Mouse (Mus musculus) left cerebral cortex, adult 18-20 months (tissue): ENCODE measurements around the gene Grcc10. TPM values are rescaled to one million over a fixed set of nuclear protein-coding genes. Genes with fewer than 3 reads are reported as not detected.

Source experiments
- DNase-seq, 2 experiments: peaks; one replicate each; pipeline ENCODE4 v3.0.0; 2021 to 2022; ENCODE audit warnings: low spot score in 2 of 2, mixed read lengths in 1 of 2
- long read RNA-seq, 2 experiments: library from polyadenylated mRNA; stranded (forward); transcript quantifications; one replicate each; pipeline ENCODE4 v2.0.0; 2021
- total RNA-seq, 2 experiments: library from RNA; stranded (reverse); gene quantifications; 2 replicates each; pipeline ENCODE4 v1.2.3; 2021

Grcc10 gene
- total RNA-seq, result 100 to 1,000 TPM; 321 to 335 TPM
- long read RNA-seq, experiment 1, transcript Grcc10-201 (3 exons, 863 nt), result major isoform, 133 of 146 reads
- long read RNA-seq, experiment 1, partial matches to known transcripts, result 0 of 146 reads
- long read RNA-seq, experiment 1, other reads (novel, unspliced or antisense), result 8 of 146 reads
- long read RNA-seq, experiment 2, transcript Grcc10-201 (3 exons, 863 nt), result major isoform, 146 of 161 reads
- long read RNA-seq, experiment 2, partial matches to known transcripts, result 0 of 161 reads
- long read RNA-seq, experiment 2, other reads (novel, unspliced or antisense), result 11 of 161 reads

DNA sequence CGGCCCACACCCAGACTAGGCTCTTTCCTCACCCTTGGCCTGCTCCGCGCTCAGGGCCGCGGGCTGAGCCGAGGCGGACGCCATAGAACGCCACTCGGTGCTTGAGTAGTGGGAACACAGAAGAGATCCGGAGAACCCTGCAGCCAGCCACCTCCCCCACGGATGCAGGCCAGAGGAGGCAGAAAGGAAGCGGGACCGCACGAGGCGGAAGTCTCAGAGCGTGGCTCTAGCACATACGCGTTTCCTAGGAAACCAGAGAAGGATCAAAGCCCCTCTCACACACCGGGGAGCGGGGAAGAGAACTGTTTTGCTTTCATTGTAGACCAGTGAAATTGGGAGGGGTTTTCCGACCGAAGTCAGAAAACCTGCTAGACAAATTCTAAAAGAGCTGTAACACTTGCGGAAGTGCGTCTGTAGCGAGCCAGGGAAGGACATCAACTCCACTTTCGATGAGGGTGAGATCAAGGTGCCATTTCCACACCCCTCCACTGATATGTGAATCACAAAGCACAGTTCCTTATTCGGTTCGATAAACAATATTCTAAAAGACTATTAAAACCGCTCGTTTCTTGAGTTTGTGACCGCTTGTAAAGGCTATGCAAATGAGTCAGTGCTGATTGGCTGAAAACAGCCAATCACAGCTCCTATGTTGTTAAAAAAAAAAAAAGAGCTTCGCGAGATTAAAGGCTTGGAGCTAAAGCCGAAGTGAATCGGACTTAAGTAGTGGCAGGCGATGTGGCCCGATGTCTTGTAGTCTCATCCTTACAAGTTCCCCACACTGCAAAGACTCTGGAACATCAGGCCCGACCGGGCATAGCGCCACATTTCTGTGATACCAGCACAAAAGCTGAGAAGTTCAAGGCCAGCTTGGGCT is at the start of gene Grcc10:
Gene Grcc10, minus strand, starts transcription at position 487 of the 874 bp plus-strand sequence.
- DNase-seq, result peak; percentile 82 to 88

DNA sequence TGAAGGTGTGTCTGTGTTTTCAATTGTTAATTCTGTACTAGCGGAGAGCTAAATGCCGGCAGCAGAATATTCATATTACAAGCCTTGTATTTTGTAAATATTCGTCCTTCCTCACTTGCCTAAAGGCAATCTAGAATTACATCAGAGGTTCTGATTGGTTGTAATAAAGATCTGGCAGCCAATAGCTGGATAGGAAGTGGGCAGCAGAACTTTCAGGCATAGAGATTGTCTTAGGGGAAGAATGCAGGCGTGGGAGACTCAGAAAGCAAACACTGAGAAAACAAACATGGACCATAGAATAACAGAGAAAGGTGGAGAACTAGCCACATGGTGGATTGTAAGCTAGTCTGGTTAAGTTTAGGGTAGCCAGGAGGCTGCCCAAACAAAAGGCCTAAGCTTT is 48.9 kb upstream of the Grcc10 start:
- no peak for DNase-seq

DNA sequence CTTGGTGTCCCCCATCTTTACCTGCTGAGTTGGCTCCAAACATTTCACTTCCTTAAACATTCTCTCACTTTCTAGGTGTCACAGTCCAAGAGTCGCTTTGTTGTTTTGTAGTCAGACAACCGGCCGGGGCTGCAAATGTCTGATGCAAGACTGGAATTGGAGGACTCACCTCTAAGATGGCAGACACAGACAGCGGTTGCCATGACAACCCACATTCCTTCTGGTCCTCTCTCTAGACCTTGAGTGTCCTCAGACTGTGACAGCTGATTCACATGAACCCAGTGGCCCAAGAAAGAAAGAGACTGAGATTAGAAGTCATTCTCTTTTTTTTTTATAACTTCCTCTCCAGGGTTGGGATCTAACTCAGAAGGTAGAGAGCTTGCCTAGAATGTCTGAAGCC is 48.3 kb upstream of the Grcc10 start:
- no peak for DNase-seq

DNA sequence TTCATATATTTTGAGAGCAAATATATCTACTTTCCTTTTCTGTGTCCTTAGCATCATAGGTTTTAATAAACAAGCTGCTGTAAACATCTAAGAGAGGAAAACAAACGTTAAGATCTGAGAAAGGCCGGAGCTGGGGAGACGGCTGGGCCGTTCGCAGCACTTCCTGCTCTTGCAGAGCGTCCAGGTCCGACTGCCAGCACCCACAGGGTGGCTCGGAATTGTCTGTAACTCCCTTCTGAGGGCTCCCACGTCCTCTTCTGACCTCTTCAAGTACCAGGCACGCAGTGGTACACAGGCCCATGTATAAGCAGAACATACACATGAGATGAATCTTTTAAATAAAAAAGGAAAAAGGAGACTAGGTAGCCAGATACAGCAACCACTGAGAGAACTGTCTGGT is 46.5 kb upstream of the Grcc10 start:
- DNase-seq, result no peak

DNA sequence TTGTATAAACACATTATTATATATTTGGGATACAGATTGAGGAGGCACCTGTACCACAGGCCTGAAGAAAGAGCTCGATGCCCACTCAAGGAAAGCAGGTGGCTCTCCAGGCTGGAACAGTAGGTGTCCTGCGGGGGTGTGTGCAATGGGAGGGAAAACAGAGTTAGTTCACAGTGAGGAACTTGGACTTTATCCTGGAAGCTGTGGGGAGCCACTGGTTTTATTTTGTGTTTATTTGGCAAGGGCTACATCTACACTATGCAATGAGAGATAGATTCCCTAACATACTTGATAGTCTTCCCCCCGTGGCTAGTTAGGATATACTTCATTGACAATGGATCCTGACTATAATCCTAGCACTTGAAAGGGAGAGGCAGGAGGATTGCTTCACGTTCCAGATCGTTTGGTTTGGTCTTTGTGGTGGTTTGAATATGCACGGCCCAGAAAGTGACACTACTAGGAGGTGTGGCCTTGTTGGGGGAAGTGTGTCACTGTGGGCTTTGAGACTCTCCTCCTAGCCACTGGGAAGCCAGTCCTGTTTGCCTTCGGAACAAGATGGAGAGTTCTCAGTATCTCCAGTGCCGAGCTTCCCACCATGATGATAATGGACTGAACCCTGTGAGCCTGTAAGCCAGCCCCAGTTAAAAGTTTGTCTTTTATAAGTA is 45.7 kb upstream of the Grcc10 start:
- DNase-seq, result peak; percentile 38 to 60

DNA sequence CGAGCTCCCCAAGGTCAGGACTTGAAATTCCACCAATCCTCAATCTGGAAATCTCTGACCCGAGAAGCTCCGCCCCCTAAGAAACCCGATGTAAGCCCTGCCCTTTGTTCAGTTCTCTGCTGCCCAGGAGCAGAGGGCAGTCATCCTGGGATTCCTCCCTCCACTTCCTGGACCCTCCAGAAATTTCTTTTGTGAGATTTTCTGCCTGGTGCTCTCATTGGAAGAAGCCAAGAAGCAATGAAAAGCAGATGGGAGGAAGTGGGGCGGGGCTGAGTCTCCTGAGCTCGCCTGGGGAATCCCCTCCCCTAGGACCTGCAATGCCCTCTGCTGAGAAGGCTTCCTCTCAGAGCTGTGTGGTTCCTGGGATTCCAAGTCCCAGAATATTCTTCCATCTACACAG is 41.3 kb upstream of the Grcc10 start:
- no peak for DNase-seq

DNA sequence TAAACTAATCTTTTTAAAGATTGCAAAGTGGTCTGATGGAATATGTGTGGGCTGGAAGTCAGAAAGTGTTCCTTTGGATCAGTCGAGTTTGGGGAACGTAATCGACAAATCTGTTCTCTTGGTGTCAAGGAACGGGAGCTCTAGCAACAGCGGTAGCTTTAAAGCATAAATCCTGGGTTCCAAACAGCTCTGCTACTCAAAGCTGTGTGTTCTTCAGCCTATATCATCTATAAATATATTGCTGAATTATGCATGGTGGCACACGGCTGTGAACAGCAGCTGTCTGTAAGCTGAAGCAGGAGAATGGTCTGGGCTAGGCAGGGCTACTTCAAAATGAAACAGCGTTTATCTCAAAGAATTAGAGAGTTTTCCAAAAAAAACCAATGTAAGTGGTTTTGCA is 39.7 kb upstream of the Grcc10 start:
- no peak for DNase-seq

DNA sequence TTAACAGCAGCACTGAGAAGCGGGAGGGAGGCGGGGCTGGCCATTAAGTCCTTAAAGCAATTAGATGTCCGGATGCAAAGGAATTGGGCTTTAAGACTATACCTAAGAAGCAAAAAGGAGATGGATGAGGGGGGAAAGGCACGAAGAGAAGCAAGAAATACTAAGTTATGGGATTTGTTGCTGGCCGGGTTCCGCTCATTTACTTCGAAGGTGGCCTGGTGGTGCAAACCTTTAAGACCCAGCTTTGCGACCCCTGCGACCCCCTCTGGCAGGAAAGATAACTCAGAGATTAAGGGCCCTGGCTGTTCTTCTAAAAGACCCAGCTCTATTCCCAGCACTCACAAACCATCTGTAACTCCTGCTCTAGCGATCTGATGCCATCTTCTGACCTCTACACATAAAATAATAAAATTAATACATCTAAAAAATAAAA is 38.8 kb upstream of the Grcc10 start:
- no peak for DNase-seq

DNA sequence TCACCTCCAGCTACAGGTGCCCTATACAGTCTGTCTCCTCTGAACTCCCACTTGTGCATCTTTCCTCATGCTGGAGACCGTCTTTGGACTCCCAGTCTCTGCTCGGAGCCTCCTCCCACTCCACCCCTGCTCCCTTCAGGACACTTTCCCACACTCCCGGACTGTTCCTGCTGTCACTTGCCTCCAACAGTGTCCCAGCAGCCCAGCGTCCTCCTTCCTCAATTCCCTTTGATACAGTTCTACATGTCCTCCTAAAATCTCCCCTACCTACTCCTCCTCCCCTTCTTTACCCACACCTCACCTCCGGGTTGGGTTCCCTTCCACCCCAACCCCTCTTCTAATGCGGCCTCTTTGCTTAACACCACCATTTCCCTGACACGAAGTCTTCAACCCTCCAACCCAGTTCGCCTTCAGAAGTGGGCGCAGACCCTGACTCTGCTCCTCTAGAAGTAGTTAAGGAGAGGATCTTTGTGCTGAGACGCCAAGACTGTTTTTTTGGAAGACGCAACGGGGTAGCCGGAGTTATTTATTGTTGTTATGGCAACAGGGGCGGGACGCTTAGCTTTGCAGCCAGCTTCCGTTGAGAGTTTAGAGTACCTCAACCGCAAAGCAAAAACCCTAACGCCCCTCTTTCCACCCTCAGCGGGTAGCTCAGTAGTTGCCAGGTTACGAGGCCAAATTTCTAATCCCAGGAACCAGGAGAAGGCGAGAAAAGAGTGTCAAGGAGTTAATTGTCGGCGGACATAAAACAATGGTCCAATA is 38.2 kb upstream of the Grcc10 start, which contains the start of gene Lrrc23:
Gene Lrrc23, minus strand, starts transcription at position 506 of the 762 bp plus-strand sequence.
- peak in 1 of 2 experiments; percentile 42 for DNase-seq

DNA sequence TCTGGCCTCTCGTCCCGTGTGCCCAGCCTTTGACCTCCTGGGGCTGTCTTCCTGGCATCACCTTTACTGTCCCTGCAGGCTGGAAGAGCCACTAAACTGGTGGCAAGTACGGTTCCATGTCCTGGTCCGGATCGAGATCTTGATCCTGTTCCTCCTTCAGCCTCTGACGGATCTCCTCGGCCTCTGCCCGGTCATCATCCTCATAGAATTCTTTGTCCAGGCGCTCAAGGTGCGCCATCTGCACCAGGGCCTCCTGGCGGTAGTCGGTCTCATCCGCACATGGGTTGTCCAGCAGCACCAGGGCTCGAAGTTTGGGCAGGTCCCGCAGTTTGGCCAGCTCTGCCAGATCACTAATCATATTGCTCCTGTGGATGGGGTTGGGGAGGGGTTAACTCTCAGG is 29.3 kb upstream of the Grcc10 start:
- no peak for DNase-seq

DNA sequence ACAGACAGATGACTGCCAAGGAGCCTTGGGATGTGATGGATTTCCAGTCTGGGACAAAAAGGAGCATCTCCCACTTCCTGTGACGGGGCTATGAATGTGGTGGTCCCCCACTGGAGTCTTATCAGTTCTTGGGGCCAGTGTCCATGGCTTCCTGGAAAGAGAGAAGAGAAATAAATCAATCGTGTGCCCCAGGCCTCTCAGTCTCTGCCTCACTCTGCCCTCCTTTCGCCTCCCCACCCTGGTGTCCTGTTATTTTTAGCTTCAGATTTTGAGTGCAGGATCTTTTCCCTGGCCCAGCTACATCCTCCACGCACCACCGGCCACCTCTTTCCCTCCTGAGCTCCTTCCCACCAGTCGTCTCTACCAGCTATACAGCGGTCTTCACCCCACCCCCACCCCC is 28.8 kb upstream of the Grcc10 start:
- DNase-seq, result no peak

DNA sequence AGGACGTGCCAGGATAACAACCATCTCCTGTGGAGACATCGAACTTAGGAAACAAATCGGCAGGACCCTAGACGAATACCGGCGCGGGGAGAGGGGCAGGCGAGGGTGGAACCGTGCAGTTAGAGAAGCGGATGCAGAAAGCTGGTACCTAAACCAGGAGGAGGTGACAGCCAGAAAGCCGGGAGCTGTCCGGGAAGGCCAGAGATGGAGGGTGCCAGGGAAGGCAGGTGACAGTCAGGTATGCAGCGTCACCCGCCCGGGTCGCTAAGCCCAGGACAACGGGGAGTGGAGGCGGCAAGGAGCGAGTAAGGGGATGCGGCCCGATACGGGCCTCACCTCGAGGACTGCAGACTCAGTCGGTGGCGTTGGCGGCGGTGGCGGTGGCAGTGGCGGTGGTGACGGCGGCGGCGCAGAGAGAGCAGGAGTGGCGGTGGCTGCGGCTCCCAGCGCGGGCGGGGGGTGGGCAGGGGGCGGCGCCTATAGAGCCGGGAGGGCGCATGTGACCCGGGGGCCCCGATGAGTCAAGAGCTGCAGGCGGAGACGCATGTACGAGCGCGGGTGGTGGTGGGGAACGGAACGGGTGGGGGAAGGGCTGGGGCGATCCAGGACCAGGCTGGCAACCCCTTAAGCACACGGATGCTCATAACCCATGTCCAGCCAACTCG is 28.1 kb upstream of the Grcc10 start, which contains the start of gene Eno2:
Gene Eno2, minus strand, starts transcription at position 573 of the 665 bp plus-strand sequence.
- peak; percentile 75 to 85 for DNase-seq

DNA sequence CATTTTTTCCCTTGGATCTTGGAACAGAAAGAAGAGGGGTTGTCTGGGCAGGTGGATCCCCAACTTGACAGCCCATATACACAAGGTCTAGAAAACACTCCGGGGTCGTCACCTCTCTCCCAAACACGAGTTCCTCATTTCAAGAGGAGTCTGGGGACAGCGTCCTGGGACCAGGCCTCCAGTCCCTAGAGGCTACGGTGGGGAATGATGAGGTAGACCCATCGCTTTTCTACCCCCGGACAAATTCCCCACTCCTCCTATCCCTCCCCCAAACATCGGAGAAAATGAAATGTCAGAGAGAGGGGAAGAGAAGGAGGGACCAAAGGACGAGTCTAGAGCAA is 27.5 kb upstream of the Grcc10 start:
- DNase-seq, result no peak

DNA sequence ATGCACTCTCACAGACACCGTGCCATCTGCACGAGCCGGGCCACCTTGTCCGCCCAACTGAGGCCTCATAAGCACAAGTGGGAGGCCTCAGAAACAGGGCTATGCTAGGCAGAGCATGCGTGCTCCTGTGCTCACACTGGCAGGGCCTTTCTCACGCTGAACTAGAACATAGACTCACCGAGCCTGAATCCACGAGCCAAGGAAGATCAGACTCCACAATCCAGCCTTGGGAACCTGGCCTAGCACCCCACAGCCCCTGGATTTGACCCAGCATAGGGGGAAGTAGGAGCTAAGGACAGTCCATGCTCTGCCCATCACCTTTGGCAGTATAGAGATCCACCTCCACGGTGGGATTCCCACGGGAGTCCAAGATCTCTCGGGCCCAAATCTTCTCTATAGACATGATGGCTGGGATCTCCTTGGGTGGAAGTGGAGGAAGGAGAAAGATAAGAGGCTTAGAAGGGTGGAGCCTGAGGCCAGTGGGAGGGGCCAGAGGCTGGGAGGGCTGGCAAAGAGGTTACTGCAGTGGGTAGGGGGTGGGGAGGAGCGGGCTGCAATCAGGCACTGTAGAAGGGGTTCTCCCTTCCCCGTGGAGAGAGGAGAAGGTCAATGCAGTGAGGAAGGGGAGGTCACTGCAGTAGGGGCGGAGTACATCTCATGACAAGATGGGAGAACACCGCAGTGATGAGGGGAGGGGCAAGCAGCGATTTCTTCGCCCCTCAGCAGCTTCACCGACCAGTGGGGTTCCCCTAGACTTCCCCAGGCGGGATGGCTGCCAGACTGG is 26.9 kb upstream of the Grcc10 start:
- peak; percentile 66 for DNase-seq

DNA sequence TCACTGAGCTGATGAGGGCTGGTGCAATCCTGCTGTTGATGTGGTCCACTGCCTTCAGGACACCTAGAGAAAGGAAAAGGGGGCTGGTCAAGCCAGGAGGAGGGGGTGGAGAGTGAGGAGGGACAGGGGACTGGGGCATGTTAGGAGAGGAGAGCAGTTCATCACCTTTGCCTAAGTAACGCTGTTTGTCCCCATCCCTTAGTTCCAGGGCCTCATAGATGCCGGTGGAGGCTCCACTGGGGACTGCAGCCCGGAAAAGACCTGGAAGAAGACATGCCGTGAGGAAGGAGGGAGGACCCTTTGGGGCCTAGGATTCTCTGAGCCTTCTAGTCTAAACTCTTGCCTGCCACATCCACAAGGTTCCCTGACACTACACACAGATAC is 26.4 kb upstream of the Grcc10 start:
- no peak for DNase-seq

DNA sequence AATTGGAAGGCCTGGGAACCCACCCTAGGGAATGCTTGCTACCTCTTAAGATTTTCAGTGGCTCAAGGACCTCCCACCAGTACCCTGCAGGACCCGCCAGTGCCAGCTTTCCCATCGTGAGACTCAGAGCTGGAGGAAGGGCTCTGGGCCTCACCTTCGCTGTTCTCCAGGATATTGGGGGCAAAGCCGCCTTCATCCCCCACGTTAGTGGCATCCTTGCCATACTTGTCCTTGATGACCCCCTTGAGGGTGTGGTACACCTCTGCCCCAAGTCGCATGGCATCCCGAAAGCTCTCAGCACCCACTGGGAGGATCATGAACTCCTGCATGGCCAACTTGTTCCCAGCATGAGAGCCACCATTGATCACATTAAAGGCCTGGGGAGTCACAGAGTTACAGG is 24.8 kb upstream of the Grcc10 start:
- DNase-seq, result no peak

DNA sequence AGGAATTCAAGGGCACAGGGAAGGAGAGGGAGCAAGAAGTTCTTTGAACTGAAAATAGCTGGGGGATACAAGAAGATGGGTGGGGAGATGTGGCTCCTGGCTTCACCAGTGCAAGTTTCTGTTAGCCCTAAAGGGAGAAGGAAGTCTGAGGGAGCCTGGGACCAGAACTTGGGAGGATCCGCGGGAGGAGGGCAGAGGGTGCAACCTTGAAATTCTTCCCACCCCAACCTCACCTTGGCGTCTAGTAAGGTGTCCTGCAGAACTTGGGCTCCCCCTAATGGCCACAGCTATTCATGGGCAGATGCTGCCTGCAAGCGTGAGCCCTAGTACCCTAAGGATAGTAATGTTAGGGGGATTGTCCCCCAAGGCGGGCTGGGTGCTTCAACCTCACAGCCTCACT is 18.1 kb upstream of the Grcc10 start:
- peak; percentile 81 to 85 for DNase-seq

DNA sequence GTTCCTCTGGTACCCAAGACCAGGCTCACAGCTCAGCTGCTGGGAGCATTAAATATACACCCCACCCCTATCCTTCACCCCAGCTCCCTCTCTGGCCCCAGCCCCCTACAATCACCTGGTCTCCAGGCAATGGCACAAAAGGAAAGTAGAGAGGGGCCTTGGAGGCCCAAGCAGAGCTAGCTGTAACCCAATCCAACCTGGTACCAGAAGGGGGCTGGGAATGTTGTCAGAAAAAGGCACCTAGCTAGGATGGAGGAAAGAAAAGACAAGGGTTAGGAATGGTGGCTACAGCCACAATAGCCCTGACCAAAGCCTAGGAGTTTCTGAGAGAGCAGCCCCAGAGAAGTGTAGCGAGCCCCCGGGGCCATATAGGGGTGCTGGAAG is 17.7 kb upstream of the Grcc10 start:
- DNase-seq, result no peak

DNA sequence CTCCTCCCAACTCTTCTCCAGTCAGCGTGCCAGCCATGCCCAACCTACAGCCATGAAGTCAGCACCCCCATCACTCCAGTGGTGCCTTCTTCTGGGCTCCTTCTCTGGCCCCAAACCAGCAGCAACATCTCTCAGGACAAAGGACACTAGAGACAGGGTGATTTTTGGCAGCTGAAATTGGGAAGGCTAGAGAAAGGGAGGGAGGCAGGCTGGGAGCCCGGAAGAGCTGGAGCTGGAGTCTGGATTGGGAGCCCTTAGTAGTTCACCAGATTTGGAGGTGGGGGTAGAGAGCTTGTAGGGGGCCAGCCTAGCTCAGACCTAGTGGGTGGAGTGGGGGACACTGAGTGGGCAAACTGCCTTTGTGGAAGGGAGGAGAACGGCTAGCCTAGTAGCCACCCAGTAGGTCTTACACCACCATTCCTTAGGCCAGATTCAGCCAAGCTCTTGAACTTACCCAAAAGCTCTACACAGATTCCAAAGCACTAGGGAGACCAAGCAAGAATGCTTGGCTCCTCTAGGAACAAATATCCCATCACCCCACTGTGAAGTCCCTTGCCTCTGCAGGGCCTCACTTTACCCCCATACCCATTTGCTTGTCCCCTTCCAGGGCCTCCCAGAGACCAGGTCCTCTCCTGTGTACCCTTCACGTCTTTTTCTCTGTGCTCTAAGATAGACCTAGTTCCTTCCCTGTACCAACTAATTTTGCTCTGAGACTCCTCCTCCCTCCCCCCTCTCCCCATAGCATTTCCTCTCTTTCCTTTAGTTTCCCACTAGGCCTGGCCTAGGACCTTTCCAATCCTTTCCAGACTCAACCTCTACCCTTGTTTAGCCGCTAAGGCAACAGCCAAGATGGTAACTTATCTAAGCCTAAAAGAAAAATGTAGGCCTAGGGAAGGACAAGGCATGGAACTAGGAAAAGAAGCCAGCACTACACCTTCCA is 17.0 kb upstream of the Grcc10 start:
- peak; percentile 55 to 70 for DNase-seq
